Mouse (Mus musculus) G1E (cell line): ENCODE results near the gene Gm17428. TPM values are rescaled to one million over a fixed set of nuclear protein-coding genes. Genes with fewer than 3 reads are reported as not detected.
"Not testable (repeated sequence)": the region's sequence is repeated elsewhere in the genome, so short reads cannot be mapped to it uniquely, and the experiment has no call there.

Experiments
- ATAC-seq: 2 replicates; pipeline ENCODE4 v1.8.0; 2016; ENCODE audit warnings: mild to moderate bottlenecking; ENCODE audit not compliant: insufficient number of reproducible peaks, poor library complexity, low FRiP score, severe bottlenecking; ENCODE audit errors: extremely low read depth
- DNase-seq: peaks from one replicate; pipeline ENCODE4 v3.0.0; 2012; ENCODE audit warnings: low spot score
- H3K27me3 ChIP-seq: 2 replicates; pipeline ENCODE4 v1.6.1; 2012; ENCODE audit warnings: mild to moderate bottlenecking, low read length, inconsistent platforms; ENCODE audit not compliant: insufficient read depth
- H3K36me3 ChIP-seq: replicated peaks from 2 replicates; pipeline ENCODE3; 2012; ENCODE audit warnings: mild to moderate bottlenecking, inconsistent platforms
- H3K4me1 ChIP-seq: 2 replicates; pipeline ENCODE4 v1.6.1; 2012; ENCODE audit warnings: low read depth, low read length, inconsistent platforms, mixed read lengths; ENCODE audit not compliant: insufficient read depth
- H3K4me3 ChIP-seq: 2 replicates; pipeline ENCODE4 v1.5.1; 2012; ENCODE audit warnings: low read depth, mild to moderate bottlenecking, inconsistent platforms, low read length, moderate library complexity, mixed read lengths
- H3K9me3 ChIP-seq: replicated peaks from 2 replicates; pipeline ENCODE4 v1.6.1; 2012; ENCODE audit warnings: inconsistent platforms
- CTCF ChIP-seq: IDR thresholded peaks from 2 replicates; pipeline ENCODE4 v1.5.1; 2012; ENCODE audit warnings: low read depth, low read length, inconsistent platforms, mixed read lengths
- GATA1 ChIP-seq: IDR thresholded peaks from 2 replicates; pipeline ENCODE4 v1.6.1; 2012; ENCODE audit warnings: borderline replicate concordance, low read length, inconsistent platforms, mixed read lengths
- GATA2 ChIP-seq: IDR thresholded peaks from 2 replicates; pipeline ENCODE4 v1.6.1; 2012; ENCODE audit warnings: low read depth, low read length, inconsistent platforms, borderline replicate concordance
- POLR2AphosphoS5 ChIP-seq: IDR thresholded peaks from 2 replicates; pipeline ENCODE4 v1.6.1; 2012; ENCODE audit warnings: low read depth, low read length, inconsistent platforms; ENCODE audit not compliant: insufficient replicate concordance
- TAL1 ChIP-seq: conservative IDR thresholded peaks from 2 replicates; pipeline ENCODE4 v1.6.1; 2012; ENCODE audit warnings: low read depth, low read length, inconsistent platforms, mixed read lengths
- polyA plus RNA-seq: library from polyadenylated mRNA; stranded (reverse); fragments of >175 nt; gene quantifications from 2 replicates; pipeline ENCODE4 v1.2.3, GENCODE M21; 2012
- total RNA-seq, 2 experiments: library from RNA; stranded (forward) in 1 of 2; stranded (reverse) in 1 of 2; fragments of 200-1000 nt in 1 of 2; fragments of >200 nt in 1 of 2; fragmentation: Nextera tagmentation in 1 of 2; gene quantifications; 2 replicates each; pipeline ENCODE4 v1.2.3; 2014 to 2017

The Gm17428 gene
- total and polyA plus RNA-seq, 3 experiments = not detected

DNA sequence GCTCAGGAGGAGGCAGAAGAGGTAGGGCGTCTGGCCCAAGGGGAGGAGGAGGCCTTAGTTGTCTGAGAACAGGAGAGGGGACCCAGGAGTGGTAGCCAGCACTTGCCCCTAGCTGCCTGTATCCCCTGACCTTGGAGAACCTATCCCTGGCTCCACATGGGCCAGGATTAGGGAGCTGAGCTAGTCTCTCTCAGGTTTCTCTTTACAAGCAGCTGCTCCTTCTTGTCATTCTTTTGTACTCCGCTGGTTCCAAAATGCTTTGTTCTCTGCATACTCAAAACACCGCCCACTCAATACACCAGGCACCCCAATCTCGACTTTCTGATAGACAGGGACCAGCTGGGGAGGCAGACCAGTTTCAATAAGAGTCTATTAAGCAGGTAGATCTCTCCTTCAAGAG lies 20.6 kb downstream of the Gm17428 start:
- Histone ChIP-seq H3K4me3 (no peak overlapping the region), H3K36me3 (no peaks in the 10 kb centered on the region), H3K4me1 (no peaks in the 10 kb centered on the region), H3K9me3 (no peaks in the 10 kb centered on the region), H3K27me3 (peaks cover 33% of the 10 kb centered on the region; the same call in 1 of the 2 replicates)
- no peak for ATAC-seq
- no peak for DNase-seq
- TF ChIP-seq GATA2 (no peak), CTCF (no peak), TAL1 (no peak), POLR2AphosphoS5 (no peak), GATA1 (no peak)

DNA sequence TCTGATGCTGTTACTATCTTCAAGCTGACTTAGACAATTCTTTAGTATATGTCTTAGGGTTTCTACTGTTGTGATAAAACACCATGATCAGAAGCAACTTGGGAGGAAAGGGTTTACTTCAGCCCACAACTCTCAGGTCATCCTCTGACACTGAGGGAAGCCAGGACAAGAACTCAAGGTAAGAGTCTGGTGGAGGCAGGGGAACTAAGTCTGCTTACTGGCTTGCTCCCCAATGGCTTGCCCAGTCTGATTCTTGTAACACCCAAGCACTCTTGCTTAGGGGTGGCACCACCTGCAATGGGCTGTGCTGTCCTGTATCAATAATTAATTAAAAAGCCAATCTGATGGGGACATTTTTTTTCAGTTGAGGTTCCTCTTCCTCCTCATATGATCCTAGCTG lies 21.9 kb downstream of the Gm17428 start:
- Histone ChIP-seq H3K4me1 (no peaks in the 10 kb centered on the region), H3K9me3 (no peaks in the 10 kb centered on the region), H3K36me3 (no peaks in the 10 kb centered on the region), H3K4me3 (no peak overlapping the region), H3K27me3 (peaks cover 24% of the 10 kb centered on the region; the same call in 1 of the 2 replicates)
- no peak for DNase-seq
- TF ChIP-seq POLR2AphosphoS5 (no peak), GATA2 (no peak), GATA1 (no peak), CTCF (no peak), TAL1 (no peak)
- ATAC-seq = no peak

DNA sequence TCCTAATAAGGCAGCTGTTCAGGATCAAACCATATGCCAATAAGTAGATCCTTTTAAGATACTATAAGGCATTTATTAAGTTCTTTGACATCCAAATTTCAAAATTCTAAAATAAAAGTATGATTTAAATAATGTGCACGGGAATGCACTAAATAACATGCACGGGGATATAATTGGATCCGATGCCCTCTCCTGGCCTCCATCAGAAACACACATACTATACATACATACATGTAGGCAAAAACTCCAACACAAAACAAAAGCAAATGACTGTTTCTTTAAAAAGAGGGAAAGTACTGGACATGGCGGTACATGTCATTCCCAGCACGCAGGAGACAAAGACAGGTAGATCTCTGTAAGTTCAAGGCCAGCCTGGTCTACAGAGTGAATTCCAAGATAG lies 23.1 kb downstream of the Gm17428 start:
- not testable (repeated sequence) for ATAC-seq, H3K36me3 ChIP-seq, H3K4me3 ChIP-seq

DNA sequence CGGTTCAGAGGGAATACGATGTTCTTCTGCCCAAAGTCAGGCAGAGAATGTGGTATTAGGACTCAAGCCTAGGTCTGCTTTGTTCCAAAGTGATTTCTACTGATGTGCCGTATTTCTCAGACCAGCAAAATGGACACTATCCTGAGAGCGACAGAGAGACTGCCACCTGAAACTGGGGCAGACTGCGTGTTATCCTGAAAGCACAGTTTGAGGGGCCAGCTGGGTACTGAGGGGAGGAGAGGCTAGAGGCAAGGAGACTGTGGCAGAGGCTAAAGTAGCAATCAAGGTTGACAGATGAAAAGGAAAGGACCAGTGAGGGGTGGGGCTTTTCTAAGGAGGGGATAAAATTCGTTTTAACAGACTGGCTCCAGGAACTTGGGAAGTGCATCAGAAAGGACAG lies 24.1 kb downstream of the Gm17428 start:
- Histone ChIP-seq H3K4me3 (no peak overlapping the region), H3K4me1 (no peaks in the 10 kb centered on the region), H3K36me3 (no peaks in the 10 kb centered on the region), H3K27me3 (peaks cover 25% of the 10 kb centered on the region), H3K9me3 (no peaks in the 10 kb centered on the region)
- DNase-seq = no peak
- ATAC-seq = no peak
- TF ChIP-seq GATA2 (no peak), TAL1 (no peak), CTCF (no peak), POLR2AphosphoS5 (no peak), GATA1 (no peak)

More for the DNA sequence above, 23.1 kb downstream of the Gm17428 start:
- not testable (repeated sequence) for H3K4me1 ChIP-seq, DNase-seq, H3K9me3 ChIP-seq
- H3K27me3 ChIP-seq = peaks cover 28% of the 10 kb centered on the region; the same call in 1 of the 2 replicates

DNA sequence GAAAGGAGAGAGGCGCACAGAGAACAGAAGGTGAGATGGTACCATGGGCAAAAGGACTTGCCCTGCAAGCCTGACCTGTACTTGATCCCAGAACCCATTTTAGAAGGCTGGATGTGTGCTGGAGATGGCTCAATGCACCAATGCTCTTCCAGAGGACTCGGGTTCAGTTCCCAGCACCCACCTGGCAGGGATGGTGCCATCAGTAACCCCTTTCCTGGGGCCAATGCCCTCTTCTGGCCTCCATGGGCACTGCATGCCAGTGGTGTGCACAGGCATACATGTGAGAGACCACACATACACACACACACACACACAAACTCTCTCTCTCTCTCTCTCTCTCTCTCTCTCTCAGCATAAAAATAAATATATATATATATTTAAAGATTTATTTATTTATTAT lies 24.7 kb downstream of the Gm17428 start:
- Histone ChIP-seq H3K4me1 (no peaks in the 10 kb centered on the region), H3K27me3 (peaks cover 25% of the 10 kb centered on the region), H3K4me3 (no peak overlapping the region), H3K9me3 (no peaks in the 10 kb centered on the region), H3K36me3 (no peaks in the 10 kb centered on the region)
- ATAC-seq (no peak), DNase-seq (no peak)
- TF ChIP-seq TAL1 (no peak), GATA2 (no peak), CTCF (no peak), POLR2AphosphoS5 (no peak), GATA1 (no peak)

DNA sequence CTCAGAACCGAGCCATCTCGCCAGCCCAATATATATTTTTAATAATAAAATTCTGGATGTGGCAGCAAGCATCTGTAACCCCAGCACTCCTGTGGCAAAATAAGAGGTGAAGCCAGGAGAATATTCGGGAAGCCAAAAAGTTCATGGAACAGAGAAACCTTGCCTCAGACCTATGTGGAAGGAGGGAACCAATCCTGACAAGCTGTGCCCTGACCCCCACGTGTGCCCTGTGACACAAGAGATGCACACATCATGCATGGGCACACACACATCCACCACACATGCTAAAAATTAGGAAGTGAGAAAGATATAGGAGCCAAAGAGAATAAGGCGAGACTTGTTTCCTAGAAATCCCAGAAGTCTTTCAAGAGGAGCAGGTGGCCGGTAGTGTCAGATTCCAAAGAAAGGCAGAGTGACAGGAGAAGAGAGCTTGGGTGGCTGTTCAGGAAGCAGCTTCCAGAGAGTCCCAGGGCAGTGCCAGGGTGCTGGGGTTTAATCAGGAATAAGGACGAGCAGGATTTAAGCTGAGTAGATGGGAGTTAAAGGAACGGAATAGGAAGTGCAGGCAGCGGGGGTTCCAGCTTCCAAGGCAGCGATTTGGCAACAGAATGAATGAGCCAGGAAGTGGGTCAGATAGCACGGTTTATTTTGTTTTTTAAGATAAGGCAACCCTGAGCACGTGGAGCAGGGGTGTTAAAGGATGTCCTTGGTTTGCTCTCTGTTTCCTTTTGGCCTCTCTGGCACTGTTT lies 25.4 kb downstream of the Gm17428 start:
- no peaks in the 10 kb centered on the region for H3K36me3 ChIP-seq
- no peak for TF ChIP-seq GATA2
- no peak for TF ChIP-seq GATA1
- no peak for TF ChIP-seq CTCF
- no peak for TF ChIP-seq TAL1
- TF ChIP-seq POLR2AphosphoS5 = no peak
- H3K27me3 ChIP-seq = peaks cover 26% of the 10 kb centered on the region
- no peak overlapping the region for H3K4me3 ChIP-seq
- H3K9me3 ChIP-seq = no peaks in the 10 kb centered on the region
- DNase-seq (no peak), ATAC-seq (no peak)
- no peaks in the 10 kb centered on the region for H3K4me1 ChIP-seq

DNA sequence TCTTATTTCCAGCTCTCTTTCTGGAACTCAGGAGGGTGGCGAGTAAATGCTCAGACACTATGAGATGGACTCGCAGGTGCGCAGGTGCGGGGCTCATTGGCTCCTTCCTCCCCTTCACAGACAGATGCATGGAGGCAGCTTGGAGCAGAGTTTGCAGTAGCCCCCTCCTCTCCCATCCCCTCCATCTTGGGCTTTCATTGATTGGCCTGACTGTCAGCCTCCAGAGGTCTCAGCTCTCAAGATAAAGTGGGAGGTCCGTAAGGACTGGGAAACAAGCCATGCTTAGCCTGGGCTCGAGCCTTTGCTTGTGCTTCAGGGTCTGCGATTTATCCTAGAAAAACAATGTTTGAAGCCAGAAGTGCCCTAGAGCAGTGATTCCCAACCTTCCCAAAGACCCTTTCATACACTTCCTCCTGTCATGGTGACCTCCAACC lies 26.0 kb downstream of the Gm17428 start:
- no peaks in the 10 kb centered on the region for H3K4me1 ChIP-seq
- DNase-seq (no peak), ATAC-seq (no peak)
- H3K36me3 ChIP-seq = no peaks in the 10 kb centered on the region
- H3K27me3 ChIP-seq = peaks cover 28% of the 10 kb centered on the region
- H3K4me3 ChIP-seq = no peak overlapping the region
- no peaks in the 10 kb centered on the region for H3K9me3 ChIP-seq
- TF ChIP-seq GATA1 = no peak
- TF ChIP-seq POLR2AphosphoS5 = no peak
- TF ChIP-seq TAL1 = no peak
- no peak for TF ChIP-seq CTCF
- no peak for TF ChIP-seq GATA2
